Mouse (Mus musculus): Measurements from ENCODE around the gene Nr2f2. TPM values are rescaled to one million over a fixed set of nuclear protein-coding genes. Genes with fewer than 3 reads are reported as not detected.

Nr2f2 gene
- polyA plus RNA-seq (2016; fragmentation: Nextera tagmentation; extraction: Ambion mirVana) = 105 and 143 TPM in 2 replicates

DNA sequence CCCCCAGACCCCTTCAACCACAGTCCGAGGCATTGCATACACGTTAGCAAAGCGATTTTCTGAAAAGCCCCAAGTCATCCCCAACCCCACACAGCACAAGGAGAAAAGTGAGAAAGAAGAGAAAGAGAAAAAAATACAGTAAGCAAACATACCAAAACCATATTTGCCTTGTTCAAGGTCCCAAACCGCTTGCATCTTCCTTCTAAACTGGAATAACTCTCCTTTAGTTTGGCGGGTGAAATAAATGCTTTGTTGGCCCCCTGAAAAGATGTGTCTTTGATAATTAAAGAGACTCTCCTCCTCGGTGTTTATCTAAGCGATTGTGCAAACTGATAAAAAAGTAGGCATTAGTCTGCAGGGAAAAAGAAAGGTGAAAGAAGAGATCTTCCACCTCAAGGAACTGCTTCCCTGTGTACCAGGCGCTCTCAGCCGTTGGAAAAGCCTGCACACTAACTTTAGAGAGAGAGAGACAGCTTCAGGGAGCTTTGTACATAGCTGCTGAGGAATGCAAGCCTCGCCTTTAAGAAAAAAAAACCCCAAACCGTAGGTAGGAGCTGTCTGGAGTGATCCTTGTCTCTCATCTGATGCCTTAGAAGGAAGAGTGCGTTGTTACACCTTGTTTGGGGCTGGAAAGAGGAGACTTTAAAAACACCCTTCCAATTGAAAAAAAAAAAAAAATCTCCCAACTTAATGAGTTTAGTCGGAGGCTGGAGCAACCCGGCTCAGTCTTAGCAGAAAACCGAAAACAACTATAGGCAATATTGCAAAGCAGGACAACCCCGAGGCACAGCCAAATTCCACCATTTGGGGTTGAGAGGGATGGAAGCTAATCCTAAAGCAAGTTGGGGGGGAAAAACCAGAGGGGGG, at the start of gene Nr2f2:
Gene Nr2f2 (minus strand): TSS at position 795 of the 867 bp plus-strand sequence.
- no peak for ATAC-seq (ENCODE audit: low FRiP score, low read depth)
- H3K36me3 ChIP-seq = no peaks in the 10 kb centered on the region
- peak within 1 kb of the TSS; percentile 94 for H3K27ac ChIP-seq (replicated peaks)
- H3K4me2 ChIP-seq (replicated peaks) = peak within 1 kb of the TSS; percentile 60
- H3K9me3 ChIP-seq = no peaks in the 10 kb centered on the region
- peaks cover 55% of the 10 kb centered on the region for H3K27me3 ChIP-seq
- under 1% methylated on average over 16 of the region's 16 CpGs for WGBS
- H3K4me1 ChIP-seq = peaks cover 24% of the 10 kb centered on the region
- H3K9ac ChIP-seq (replicated peaks) = peak within 1 kb of the TSS; percentile 84
- peak within 1 kb of the TSS; percentile 53 for H3K4me3 ChIP-seq

DNA sequence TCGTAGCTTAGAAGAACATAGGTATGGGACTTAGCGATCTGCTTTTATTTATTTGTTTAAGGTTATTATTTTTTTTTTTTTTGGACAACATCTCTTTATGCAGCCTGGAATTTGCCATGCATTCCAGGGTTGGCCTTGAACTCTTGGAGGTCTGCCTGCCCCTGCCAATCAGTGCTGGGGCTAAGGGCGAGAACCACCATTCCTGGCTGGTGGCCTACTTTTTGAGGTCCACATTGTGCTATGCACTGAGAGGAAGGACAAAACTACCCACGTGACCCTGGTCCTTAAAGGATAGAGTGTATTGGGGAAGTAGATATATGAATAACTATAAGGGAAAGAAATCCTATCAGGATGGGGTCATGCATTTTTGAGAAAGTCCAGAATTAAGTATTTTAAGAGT, 47.9 kb upstream of the Nr2f2 start:
- no peak overlapping the region for H3K4me3 ChIP-seq
- H3K9ac ChIP-seq (replicated peaks) = no peak overlapping the region
- no peaks in the 10 kb centered on the region for H3K9me3 ChIP-seq
- 85% methylated on average over 4 of the region's 4 CpGs for WGBS
- ATAC-seq (ENCODE audit: low FRiP score, low read depth) = no peak
- no peaks in the 10 kb centered on the region for H3K27me3 ChIP-seq
- no peak overlapping the region for H3K4me2 ChIP-seq (replicated peaks)
- H3K4me1 ChIP-seq = no peaks in the 10 kb centered on the region
- no peak overlapping the region for H3K27ac ChIP-seq (replicated peaks)
- H3K36me3 ChIP-seq = peaks cover 11% of the 10 kb centered on the region; the same call in 1 of the 2 replicates

DNA sequence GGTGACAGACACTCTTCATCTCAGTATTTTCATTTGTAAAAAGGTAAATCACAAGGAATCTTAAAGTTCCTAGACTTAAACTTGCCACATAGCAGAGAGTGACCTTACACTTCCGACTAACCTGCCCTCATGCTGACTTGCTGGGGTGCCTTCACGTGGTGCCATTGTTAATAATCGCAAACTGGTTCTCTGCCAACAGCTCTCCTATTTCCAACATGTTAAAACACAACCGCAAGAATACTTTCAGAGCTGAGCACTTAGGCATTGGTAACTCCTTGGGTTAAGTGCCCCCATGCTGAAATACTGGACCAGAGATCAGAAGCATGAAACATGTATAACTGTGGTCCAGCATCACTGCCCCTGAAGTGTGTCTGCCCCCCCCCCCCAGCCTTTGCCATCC, 47.1 kb upstream of the Nr2f2 start:
- ATAC-seq (ENCODE audit: low FRiP score, low read depth) = no peak
- Histone ChIP-seq H3K27me3 (no peaks in the 10 kb centered on the region), H3K36me3 (peaks cover 11% of the 10 kb centered on the region; the same call in 1 of the 2 replicates), H3K9me3 (no peaks in the 10 kb centered on the region), H3K4me1 (no peaks in the 10 kb centered on the region), H3K4me3 (no peak overlapping the region), H3K4me2 (replicated peaks) (no peak overlapping the region), H3K9ac (replicated peaks) (no peak overlapping the region), H3K27ac (replicated peaks) (no peak overlapping the region)
- 83% methylated on average over 4 of the region's 4 CpGs for WGBS

DNA sequence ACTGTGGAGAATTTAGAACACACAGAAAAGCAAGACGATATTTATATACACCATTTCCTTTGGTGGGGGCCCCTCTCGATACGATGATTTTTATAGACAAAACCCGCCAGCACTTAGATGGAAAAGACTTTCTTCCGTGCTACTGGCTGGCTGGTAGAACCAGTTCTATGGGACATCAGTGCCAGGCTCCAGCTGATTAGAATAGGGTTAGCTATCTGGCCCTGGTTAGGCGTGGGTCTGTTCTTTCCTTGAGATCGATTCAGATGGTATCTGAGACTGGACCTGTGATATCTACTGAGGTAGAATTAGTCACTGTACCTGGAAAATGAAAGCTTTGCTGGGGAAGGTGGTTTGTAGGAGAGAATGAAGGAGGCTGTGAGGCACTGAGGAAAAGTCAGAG, 46.4 kb upstream of the Nr2f2 start:
- Histone ChIP-seq H3K9me3 (no peaks in the 10 kb centered on the region), H3K4me2 (replicated peaks) (no peak overlapping the region), H3K4me3 (no peak overlapping the region), H3K9ac (replicated peaks) (no peak overlapping the region), H3K36me3 (peaks cover 11% of the 10 kb centered on the region; the same call in 1 of the 2 replicates), H3K27ac (replicated peaks) (no peak overlapping the region), H3K27me3 (no peaks in the 10 kb centered on the region), H3K4me1 (no peaks in the 10 kb centered on the region)
- WGBS = 93% methylated on average over 7 of the region's 7 CpGs
- ATAC-seq (ENCODE audit: low FRiP score, low read depth) = no peak

DNA sequence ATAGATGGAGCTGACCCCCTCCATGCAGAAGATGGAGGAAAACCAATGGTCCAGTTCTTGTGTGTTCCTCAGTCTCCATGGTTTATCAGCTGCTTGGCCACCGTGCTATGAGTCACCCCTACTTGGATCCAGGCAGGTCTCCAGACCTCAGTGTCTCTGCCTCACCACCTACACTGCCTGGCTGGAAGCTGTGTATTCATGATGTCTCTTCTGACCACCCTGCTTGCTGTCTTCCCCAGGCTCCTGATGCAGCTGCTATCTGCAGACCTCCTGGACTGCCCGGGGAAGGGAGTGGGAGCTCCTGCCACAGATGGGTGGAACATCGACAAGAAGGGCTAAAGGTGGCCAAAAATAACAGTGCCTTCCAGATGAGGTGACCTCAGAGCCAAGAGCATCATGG, 43.8 kb upstream of the Nr2f2 start:
- H3K4me2 ChIP-seq (replicated peaks) = no peak overlapping the region
- H3K9ac ChIP-seq (replicated peaks) = no peak overlapping the region
- no peak overlapping the region for H3K4me3 ChIP-seq
- no peak overlapping the region for H3K27ac ChIP-seq (replicated peaks)
- WGBS = 93% methylated on average over 3 of the region's 3 CpGs
- H3K4me1 ChIP-seq = no peaks in the 10 kb centered on the region
- no peaks in the 10 kb centered on the region for H3K27me3 ChIP-seq
- peaks cover 11% of the 10 kb centered on the region; the same call in 1 of the 2 replicates for H3K36me3 ChIP-seq
- H3K9me3 ChIP-seq = no peaks in the 10 kb centered on the region
- ATAC-seq (ENCODE audit: low FRiP score, low read depth) = no peak

DNA sequence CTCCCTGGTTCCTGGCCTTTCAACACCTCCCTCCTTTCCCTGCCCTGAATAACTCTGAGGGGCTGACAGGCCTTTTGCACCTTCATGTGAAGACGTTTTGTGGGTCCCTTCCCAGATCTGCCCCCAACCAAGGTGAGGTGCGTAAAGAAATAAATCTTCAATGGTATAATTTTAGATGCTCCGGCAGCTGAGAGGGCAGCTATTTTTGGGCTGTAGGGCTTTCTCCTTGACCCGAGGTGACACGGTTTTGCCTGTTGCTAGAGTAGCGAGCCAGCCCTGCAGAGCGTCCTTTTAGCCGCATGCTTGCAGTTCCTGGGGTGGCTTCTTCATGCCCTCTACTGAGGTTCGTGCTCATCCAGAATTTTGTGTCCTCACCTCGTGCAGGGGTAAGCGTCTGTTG, 43.4 kb upstream of the Nr2f2 start:
- WGBS = 92% methylated on average over 11 of the region's 11 CpGs
- ATAC-seq (ENCODE audit: low FRiP score, low read depth) = no peak

DNA sequence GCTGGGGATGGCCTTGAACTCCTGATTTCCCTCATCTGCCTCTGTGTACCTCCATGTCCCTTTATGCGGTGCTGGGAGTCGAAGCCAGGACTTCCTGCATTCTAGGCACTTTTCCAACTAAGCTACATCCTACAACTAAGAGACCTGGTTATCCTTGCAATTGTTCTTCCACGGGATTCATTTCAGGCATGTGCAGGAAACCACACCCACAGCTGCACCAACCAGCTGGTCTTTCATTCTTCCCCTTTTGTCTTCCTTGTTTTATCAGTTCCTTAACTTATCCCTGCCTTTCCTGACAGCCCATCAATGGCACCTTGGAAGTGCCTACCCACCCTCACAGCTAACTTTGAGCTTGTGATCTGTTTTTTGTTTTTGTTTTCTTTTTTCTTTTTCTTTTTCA, 42.3 kb upstream of the Nr2f2 start:
- H3K36me3 ChIP-seq = peaks cover 15% of the 10 kb centered on the region; the same call in 1 of the 2 replicates
- no peak for ATAC-seq (ENCODE audit: low FRiP score, low read depth)

More for the DNA sequence above, 43.4 kb upstream of the Nr2f2 start:
- no peaks in the 10 kb centered on the region for H3K4me1 ChIP-seq
- no peaks in the 10 kb centered on the region for H3K9me3 ChIP-seq
- H3K4me3 ChIP-seq = no peak overlapping the region
- no peak overlapping the region for H3K4me2 ChIP-seq (replicated peaks)
- no peak overlapping the region for H3K27ac ChIP-seq (replicated peaks)
- H3K36me3 ChIP-seq = peaks cover 11% of the 10 kb centered on the region; the same call in 1 of the 2 replicates
- no peaks in the 10 kb centered on the region for H3K27me3 ChIP-seq
- no peak overlapping the region for H3K9ac ChIP-seq (replicated peaks)

DNA sequence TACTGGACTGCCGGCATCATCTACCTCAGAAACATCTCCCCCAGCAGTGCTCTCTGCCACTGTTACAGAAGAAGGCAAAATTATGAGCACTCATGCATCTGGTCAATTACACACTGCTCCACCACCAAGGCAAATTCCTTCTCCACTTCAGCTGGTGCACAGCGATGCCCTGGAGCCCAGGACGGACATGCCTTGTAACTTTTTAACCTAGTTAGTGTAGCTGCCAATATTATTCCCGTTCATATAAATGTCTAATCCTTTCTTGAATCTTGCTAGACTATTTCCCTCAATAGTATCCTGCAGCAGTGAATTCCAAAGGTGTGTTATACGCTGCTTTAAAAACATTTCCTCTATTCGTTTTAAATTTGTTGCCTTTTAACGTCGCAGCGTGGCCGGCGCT, 40.6 kb upstream of the Nr2f2 start:
- H3K27me3 ChIP-seq = no peaks in the 10 kb centered on the region
- H3K9ac ChIP-seq (replicated peaks) = no peak overlapping the region
- peaks cover 11% of the 10 kb centered on the region; the same call in 1 of the 2 replicates for H3K36me3 ChIP-seq
- H3K9me3 ChIP-seq = no peaks in the 10 kb centered on the region
- WGBS = 93% methylated on average over 11 of the region's 11 CpGs
- H3K27ac ChIP-seq (replicated peaks) = no peak overlapping the region
- H3K4me1 ChIP-seq = no peaks in the 10 kb centered on the region
- H3K4me2 ChIP-seq (replicated peaks) = no peak overlapping the region
- H3K4me3 ChIP-seq = no peak overlapping the region
- ATAC-seq (ENCODE audit: low FRiP score, low read depth) = no peak

More for the DNA sequence above, 42.3 kb upstream of the Nr2f2 start:
- no peak overlapping the region for H3K4me3 ChIP-seq
- no peaks in the 10 kb centered on the region for H3K27me3 ChIP-seq
- H3K27ac ChIP-seq (replicated peaks) = no peak overlapping the region
- H3K9me3 ChIP-seq = no peaks in the 10 kb centered on the region
- H3K4me1 ChIP-seq = no peaks in the 10 kb centered on the region
- no peak overlapping the region for H3K9ac ChIP-seq (replicated peaks)
- WGBS = 83% methylated on average over 3 of the region's 3 CpGs
- no peak overlapping the region for H3K4me2 ChIP-seq (replicated peaks)

DNA sequence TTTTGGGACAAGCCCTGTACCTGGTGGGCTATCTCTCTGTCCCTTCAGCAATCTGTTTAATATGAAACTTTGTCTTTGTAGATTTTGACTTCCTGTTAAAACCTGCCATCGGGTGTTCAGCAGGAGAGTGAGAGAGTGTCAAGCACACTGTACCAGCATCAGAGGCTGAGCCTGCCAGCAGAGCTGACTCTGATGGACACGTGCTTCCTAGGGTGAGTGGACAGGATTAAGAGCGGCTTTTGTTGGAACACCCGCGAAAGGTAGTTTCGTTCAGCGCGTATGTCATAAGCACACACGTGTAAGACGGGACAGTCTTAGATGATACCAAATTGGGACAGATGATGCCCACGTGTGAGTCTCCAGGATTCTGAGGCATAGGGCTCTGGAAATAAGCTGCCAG, 40.0 kb upstream of the Nr2f2 start:
- no peak for ATAC-seq (ENCODE audit: low FRiP score, low read depth)
- H3K36me3 ChIP-seq = peaks cover 11% of the 10 kb centered on the region; the same call in 1 of the 2 replicates
- no peaks in the 10 kb centered on the region for H3K4me1 ChIP-seq
- H3K27ac ChIP-seq (replicated peaks) = no peak overlapping the region
- no peak overlapping the region for H3K4me2 ChIP-seq (replicated peaks)
- no peaks in the 10 kb centered on the region for H3K9me3 ChIP-seq
- no peaks in the 10 kb centered on the region for H3K27me3 ChIP-seq
- WGBS = 90% methylated on average over 11 of the region's 11 CpGs
- no peak overlapping the region for H3K9ac ChIP-seq (replicated peaks)
- no peak overlapping the region for H3K4me3 ChIP-seq

DNA sequence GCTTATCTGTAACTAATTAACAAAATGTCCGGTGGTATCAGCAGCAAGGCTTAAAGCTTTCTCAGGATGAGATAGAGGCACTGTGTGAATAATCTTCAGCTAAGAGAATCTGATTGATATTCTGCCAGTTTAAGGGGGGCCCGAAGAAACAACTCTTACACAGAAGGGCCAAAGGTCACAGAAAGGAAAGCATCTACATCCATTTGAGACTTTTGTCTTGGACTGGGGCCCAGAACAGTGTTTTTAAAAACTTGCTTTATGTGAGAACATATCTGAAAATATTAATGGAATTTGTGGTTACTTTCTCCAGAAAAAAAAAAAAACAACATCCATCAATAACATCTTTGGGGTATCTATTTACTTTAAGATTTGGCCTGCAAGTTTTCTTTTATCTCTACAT, 38.9 kb upstream of the Nr2f2 start:
- no peak overlapping the region for H3K27ac ChIP-seq (replicated peaks)
- no peak overlapping the region for H3K4me2 ChIP-seq (replicated peaks)
- H3K9me3 ChIP-seq = no peaks in the 10 kb centered on the region
- H3K4me1 ChIP-seq = no peaks in the 10 kb centered on the region
- WGBS = 74% methylated on average over 2 of the region's 2 CpGs
- H3K9ac ChIP-seq (replicated peaks) = no peak overlapping the region
- no peak overlapping the region for H3K4me3 ChIP-seq
- ATAC-seq (ENCODE audit: low FRiP score, low read depth) = no peak
- no peaks in the 10 kb centered on the region for H3K27me3 ChIP-seq
- H3K36me3 ChIP-seq = peaks cover 7% of the 10 kb centered on the region; the same call in 1 of the 2 replicates

DNA sequence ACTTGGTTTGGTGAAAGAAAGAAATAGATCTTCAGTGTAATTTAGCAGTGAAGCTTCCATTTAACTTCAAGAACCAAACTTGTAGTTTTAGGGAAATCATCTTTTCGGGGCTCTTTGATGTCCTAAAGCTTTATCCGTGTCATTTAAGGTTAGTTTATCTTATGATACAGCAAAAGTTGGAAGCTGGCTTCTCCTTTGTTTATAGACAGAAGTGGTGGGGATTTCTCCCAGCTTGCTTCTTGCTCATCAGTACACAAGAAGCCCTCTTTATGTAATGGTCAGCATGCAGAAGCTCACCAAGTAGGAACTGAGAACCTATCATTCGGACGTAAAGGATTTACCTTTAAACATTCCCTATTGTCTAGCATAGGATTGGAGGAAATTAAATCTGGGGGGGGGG, 16.3 kb upstream of the Nr2f2 start:
- Histone ChIP-seq H3K9me3 (no peaks in the 10 kb centered on the region), H3K4me2 (replicated peaks) (no peak overlapping the region), H3K4me1 (peaks cover 8% of the 10 kb centered on the region), H3K4me3 (no peak overlapping the region), H3K36me3 (no peaks in the 10 kb centered on the region), H3K27me3 (peaks cover 13% of the 10 kb centered on the region; the same call in 1 of the 2 replicates), H3K27ac (replicated peaks) (no peak overlapping the region), H3K9ac (replicated peaks) (no peak overlapping the region)
- WGBS = 74% methylated on average over 4 of the region's 4 CpGs
- ATAC-seq (ENCODE audit: low FRiP score, low read depth) = no peak

DNA sequence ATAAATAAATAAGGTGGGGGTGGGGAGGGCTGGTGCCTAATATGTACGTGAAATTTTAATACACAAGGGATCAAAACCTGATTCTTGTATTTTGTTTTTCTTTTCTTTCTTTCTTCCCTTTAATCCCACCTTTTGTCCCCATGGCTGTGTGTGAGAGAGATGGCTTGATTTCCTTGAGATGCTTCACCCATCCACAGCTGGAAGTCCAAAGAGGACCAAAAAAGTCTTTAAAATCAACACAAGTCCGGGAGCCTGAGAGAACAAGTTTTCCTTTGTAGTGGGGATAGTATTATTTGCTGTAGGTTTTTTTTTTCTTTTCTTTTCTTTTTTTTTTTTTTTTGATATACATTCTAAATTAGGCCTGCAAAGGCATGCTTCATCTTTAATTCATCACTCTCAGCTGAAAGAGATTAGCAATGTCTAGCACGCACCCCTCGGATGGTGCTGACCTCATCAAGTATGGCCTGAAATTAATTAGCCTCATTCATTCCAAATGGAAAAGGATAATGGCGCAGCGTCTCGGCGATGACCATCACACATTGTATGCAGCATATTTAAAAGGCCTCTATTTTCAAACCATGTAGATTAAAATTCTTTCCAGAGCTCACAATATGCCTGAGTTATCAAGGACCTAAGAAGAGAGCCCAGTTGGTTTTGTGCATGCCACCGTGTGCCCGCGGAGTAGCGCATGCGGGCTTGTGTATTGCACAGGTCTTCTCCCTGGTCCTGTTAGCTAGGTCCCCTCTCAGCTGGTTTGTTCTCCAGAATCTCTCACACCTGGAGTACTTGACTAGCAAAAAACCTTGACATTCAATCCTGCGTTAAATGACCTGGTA, 15.1 kb upstream of the Nr2f2 start:
- peak; percentile 93 for ATAC-seq (ENCODE audit: low FRiP score, low read depth)
- no peaks in the 10 kb centered on the region for H3K36me3 ChIP-seq
- H3K9ac ChIP-seq (replicated peaks) = no peak overlapping the region
- H3K27me3 ChIP-seq = peaks cover 20% of the 10 kb centered on the region
- H3K9me3 ChIP-seq = no peaks in the 10 kb centered on the region
- WGBS = 32% methylated on average over 14 of the region's 14 CpGs
- no peak overlapping the region for H3K4me3 ChIP-seq
- H3K4me2 ChIP-seq (replicated peaks) = peak overlapping the region; percentile 22; the same call in 1 of the 2 replicates
- peak overlapping the region; percentile 58 for H3K27ac ChIP-seq (replicated peaks)
- peaks cover 12% of the 10 kb centered on the region for H3K4me1 ChIP-seq
